Mouse (Mus musculus): Measurements from ENCODE around the gene Grm8.

Grm8 gene

GRCm38 (mm10) chr6:27580485-27580884 is 554.5 kb downstream of the Grm8 start:
- DNase-seq, result no peak

DNA sequence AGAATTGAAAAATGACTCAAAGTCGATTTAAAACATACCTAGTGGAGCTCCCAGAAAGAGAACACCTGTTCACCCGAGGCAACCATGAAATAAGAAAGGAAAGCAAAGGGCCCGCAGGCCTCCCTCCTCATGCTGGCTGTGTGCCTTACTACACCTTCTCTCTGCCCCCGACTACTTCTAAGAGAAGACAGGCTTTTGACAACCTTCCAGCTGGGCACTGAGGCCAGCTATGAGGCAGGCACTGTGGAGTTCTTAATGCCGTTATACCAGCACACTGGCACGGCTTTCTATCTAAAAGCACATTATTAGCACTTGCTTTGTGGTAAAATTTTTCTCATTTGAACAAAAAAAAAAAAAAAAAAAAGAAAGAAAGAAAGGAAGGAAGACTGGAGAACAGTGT is 589.5 kb downstream of the Grm8 start:
- DNase-seq, result no peak

GRCm38 (mm10) chr6:27517620-27518019 is 617.4 kb downstream of the Grm8 start:
- no peak for DNase-seq

- DNase-seq, result no peak
Measured at GRCm38 (mm10) chr6:27460998-27461397, 674.0 kb downstream of the Grm8 start.

DNA sequence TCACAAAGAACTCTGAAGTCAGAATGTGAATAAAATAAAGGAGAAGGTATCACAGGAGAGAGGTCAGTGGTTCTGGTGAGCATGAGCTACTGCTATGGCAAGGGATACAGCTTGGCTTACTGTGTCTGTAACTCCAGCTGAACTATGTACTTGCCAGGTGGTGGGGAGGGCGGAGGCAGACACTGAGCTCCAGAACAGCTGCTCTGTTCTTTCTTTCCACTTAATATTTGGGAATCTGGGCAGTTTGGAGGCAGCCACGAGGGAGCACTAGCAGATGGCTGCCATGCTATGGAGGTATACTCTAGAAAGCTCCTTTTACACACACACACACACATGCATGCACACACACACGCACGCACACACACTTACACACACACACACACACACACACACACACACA is 726.5 kb downstream of the Grm8 start:
- DNase-seq, result no peak

GRCm38 (mm10) chr6:27372416-27372815 is 762.6 kb downstream of the Grm8 start:
- DNase-seq, result no peak

DNA sequence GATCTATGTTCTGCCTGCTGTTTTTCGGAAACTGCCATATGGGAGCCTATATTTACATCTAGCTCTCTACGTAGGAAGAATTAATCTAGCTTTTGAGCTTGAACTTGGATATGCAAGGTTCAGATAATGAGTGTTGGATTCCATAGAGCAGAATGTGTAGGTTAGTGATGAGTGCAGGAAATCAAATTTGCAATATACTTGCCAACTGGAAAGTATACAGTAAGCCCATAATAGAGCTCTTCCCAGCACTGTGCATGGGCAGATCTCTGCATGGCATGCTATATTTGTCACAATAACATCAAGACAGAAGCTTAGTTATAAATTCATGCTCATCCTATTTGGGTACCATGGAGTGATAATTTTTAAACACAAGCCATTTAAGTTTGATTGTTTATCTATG is 763.9 kb downstream of the Grm8 start:
- no peak for DNase-seq

DNA sequence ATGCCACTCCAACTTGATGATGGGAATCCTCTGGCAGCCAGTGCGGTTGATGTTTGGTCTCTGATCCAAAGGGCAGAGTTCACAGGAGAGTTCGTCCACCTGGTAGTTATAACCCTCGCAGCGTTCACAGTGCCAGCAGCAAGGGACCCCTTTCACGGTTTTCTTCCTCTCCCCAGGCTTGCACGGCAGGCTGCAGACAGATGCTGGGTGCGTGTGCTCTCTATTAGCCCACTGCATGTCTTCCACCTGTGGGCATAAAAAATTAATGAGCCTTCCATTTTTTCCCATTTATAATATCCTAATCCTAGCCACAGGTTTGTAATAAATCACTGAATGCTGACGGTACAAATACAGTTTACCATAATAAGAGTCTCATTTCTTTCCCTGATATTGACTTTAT is 771.2 kb downstream of the Grm8 start:
- DNase-seq, result no peak

GRCm38 (mm10) chr6:27360440-27360839 is 774.5 kb downstream of the Grm8 start:
- DNase-seq, result no peak

GRCm38 (mm10) chr6:27351147-27351546 is 783.8 kb downstream of the Grm8 start:
- no peak for DNase-seq

DNA sequence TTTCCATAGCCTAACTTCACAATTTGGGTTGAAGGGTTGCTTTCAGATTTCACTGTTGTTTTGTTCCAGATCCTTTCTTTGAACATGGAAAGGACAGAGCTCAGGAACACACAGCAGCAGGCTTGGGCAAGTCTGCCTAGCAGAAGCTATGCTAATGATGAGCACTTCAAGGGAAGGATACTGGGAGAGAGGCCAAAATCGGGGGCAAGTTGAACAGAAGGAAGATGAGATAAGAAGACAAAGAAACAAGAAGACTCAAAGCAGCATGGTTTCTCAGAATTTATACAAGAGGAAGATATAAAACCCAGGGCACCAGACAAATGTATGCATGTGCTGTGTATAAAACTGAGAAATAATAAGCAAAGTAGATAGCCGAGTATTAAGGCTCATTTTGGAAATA is 786.7 kb downstream of the Grm8 start:
- no peak for DNase-seq

GRCm38 (mm10) chr6:27346311-27346710 is 788.7 kb downstream of the Grm8 start:
- DNase-seq, result no peak

- DNase-seq, result no peak
Measured at GRCm38 (mm10) chr6:27340131-27340530, 794.8 kb downstream of the Grm8 start.

GRCm38 (mm10) chr6:27318575-27318974 is 816.4 kb downstream of the Grm8 start:
- DNase-seq, result no peak

GRCm38 (mm10) chr6:27317422-27317821 is 817.6 kb downstream of the Grm8 start:
- DNase-seq, result no peak

DNA sequence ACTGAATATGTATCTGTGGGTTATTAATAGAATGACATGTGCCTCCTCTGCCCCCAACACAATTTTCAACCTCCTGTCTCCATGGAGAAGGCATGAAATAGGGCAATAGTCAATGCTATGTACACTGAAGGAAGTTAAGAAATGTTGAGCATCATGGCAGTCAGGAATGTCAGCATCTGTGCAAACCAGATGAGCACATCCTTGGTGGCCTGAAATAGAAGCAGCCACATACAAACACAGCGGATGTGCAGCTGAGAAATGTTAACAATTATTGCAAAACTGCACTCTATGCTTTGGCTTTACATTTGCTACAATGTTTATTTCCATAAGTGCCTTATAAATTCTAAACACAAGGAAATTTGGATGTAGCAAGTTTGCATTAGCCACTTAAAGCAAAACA is 819.0 kb downstream of the Grm8 start:
- no peak for DNase-seq

GRCm38 (mm10) chr6:27314273-27315009 is 820.5 kb downstream of the Grm8 start:
- no peak for DNase-seq

GRCm38 (mm10) chr6:27310401-27310800 is 824.6 kb downstream of the Grm8 start:
- DNase-seq, result no peak

GRCm38 (mm10) chr6:27305351-27305750 is 829.6 kb downstream of the Grm8 start:
- DNase-seq, result peak; percentile 1

DNA sequence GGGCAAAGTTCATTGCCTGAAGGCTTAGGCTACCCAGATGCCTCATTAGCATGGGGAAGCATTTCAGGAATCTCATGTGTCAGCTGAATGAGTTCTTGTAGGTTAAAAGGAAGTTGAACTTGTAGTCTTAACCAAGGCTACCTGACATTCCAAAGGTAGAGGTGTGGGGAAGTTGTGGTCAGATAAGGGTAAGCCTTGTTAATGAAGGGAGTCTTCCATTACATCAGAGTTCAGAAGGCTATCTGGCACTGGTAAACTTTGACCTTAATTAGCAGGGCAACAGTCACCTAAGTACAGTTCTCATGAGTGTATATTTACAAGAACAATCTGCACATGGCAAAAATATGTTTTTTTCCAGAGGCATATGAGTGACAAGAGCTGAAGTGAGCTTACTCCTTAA is 870.0 kb downstream of the Grm8 start:
- no peak for DNase-seq

GRCm38 (mm10) chr6:27262611-27263010 is 872.4 kb downstream of the Grm8 start:
- no peak for DNase-seq

DNA sequence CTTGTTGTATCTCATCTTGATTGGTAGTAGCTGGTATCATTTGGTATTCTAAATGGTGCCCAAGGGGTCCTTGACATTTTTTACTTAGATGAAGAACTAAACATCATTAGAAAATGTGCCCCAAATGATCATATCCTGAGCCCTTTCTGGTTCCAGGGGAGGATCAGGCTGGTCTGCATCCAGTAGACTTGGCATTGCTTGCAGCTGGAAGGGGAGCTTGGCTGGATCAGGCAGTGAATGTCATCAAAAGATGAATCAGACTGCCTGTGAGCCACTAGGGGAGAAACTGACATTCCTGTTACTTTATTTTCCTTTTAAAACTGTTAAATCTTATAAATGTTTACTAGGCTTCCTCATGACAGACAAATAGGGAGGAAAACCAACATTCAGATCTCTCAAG is 894.6 kb downstream of the Grm8 start:
- DNase-seq, result no peak

- DNase-seq, result no peak
Measured at GRCm38 (mm10) chr6:27239968-27240367, 895.0 kb downstream of the Grm8 start.

All from retina, postnatal 1 day (tissue).